Mouse (Mus musculus) small intestine, adult 2 months (tissue): ENCODE data around the gene Adrb1.

Experiments used
- CTCF ChIP-seq: fragments of 200-500 bp; IDR thresholded peaks from 2 replicates; pipeline ENCODE4 v1.5.1; 2012; ENCODE audit warnings: low read depth, mild to moderate bottlenecking, control low read depth, inconsistent platforms, low read length, moderate library complexity, mixed read lengths; ENCODE audit not compliant: insufficient replicate concordance, insufficient read length; ENCODE audit errors: extremely low read depth
- POLR2A ChIP-seq: fragments of 200-500 bp; IDR thresholded peaks from 2 replicates; pipeline ENCODE4 v1.6.1; 2012; ENCODE audit warnings: low read depth, mild to moderate bottlenecking, control low read depth, inconsistent platforms, low read length, moderate library complexity

GRCm38 (mm10) chr19:56724126-56724597 is 2.2 kb downstream of the Adrb1 start:
- TF ChIP-seq CTCF = no peak
- no peak for TF ChIP-seq POLR2A
